Mouse (Mus musculus): ENCODE measurements around the gene Nectin2.

Nectin2 gene

GRCm38 (mm10) chr7:19704475-19704874, 45.8 kb downstream of the Nectin2 start:
- no peak for DNase-seq (ENCODE audit: low spot score)

GRCm38 (mm10) chr7:19702859-19703555, 47.3 kb downstream of the Nectin2 start:
- no peak for DNase-seq (ENCODE audit: low spot score)

GRCm38 (mm10) chr7:19701069-19701761, 49.1 kb downstream of the Nectin2 start:
- peak; percentile 86 for DNase-seq (ENCODE audit: low spot score)

GRCm38 (mm10) chr7:19700299-19701068, 49.8 kb downstream of the Nectin2 start:
- no peak for DNase-seq (ENCODE audit: low spot score)

GRCm38 (mm10) chr7:19699827-19700148, 50.5 kb downstream of the Nectin2 start:
- no peak for DNase-seq (ENCODE audit: low spot score)

GRCm38 (mm10) chr7:19698907-19699826, 51.1 kb downstream of the Nectin2 start, which contains the start of gene Apoe:
Apoe (minus strand) TSS chr7:19699188.
- peak; percentile 71 for DNase-seq (ENCODE audit: low spot score)

- peak; percentile 64 for DNase-seq (ENCODE audit: low spot score)
Observed at GRCm38 (mm10) chr7:19697949-19698906, 52.1 kb downstream of the Nectin2 start.

GRCm38 (mm10) chr7:19696336-19696873, 53.9 kb downstream of the Nectin2 start:
- no peak for DNase-seq (ENCODE audit: low spot score)

GRCm38 (mm10) chr7:19695881-19696280, 54.4 kb downstream of the Nectin2 start:
- no peak for DNase-seq (ENCODE audit: low spot score)

- DNase-seq (ENCODE audit: low spot score): no peak
Observed at GRCm38 (mm10) chr7:19695213-19695594, 55.1 kb downstream of the Nectin2 start.

GRCm38 (mm10) chr7:19694336-19695212, 55.7 kb downstream of the Nectin2 start:
- no peak for DNase-seq (ENCODE audit: low spot score)

GRCm38 (mm10) chr7:19693421-19693820, 56.9 kb downstream of the Nectin2 start:
- DNase-seq (ENCODE audit: low spot score): no peak

GRCm38 (mm10) chr7:19691873-19692865, 58.1 kb downstream of the Nectin2 start, which contains the start of gene Apoc1:
Apoc1 (minus strand) TSS chr7:19692660.
- DNase-seq (ENCODE audit: low spot score): no peak

GRCm38 (mm10) chr7:19691434-19691833, 58.8 kb downstream of the Nectin2 start:
- DNase-seq (ENCODE audit: low spot score): no peak

GRCm38 (mm10) chr7:19690845-19691244, 59.4 kb downstream of the Nectin2 start:
- DNase-seq (ENCODE audit: low spot score): no peak

GRCm38 (mm10) chr7:19688611-19689010, 61.7 kb downstream of the Nectin2 start:
- no peak for DNase-seq (ENCODE audit: low spot score)

- DNase-seq (ENCODE audit: low spot score): no peak
Observed at GRCm38 (mm10) chr7:19688101-19688500, 62.2 kb downstream of the Nectin2 start.
